Mouse (Mus musculus): ENCODE results near the gene Dpm3.
"Not testable (repeated sequence)": the region's sequence is repeated elsewhere in the genome, so short reads cannot be mapped to it uniquely, and the experiment has no call there.

The Dpm3 gene

DNA sequence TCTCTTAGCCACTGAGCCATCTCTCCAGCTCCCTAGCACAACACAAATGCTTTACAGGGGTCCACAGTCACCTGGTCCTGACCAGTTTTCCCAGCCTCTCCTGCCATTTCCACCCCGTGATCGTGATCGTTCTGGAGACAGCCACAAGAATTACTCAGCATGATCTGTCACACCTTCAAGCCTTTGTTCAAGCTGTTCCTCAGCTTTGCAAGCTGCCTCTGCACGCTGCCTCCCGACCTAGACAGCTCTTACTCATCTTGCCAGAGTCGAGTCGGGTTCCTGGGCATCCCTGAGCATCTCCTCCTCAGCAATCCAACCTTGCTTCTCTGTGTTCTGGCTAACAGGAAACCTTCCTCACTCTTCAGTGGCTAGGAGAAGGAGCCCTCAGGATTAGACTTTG is at the start of gene Dpm3:
Gene Dpm3 (plus strand): TSS at position 283 of the 400 bp plus-strand sequence.
- no peak for DNase-seq

DNA sequence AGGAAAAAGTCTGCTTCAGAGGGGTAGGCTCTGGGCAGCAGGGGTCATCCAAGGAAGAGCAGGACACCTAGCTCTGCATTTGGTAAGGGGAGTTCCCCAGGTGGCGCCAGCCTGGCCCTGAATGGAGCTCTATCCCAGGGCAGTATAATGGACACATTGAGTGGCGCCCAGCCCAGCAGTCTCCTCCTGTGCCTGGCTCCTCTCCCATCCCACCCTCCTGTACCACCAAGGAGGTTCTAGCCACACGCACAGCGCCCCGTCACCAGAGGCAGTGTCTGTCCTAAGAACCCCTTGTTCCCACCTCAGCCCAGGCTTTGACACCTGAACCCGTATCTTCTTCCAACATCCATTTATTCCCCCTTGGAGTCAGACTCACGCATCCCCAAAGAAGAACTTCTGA is 49.4 kb upstream of the Dpm3 start:
- no peak for DNase-seq

DNA sequence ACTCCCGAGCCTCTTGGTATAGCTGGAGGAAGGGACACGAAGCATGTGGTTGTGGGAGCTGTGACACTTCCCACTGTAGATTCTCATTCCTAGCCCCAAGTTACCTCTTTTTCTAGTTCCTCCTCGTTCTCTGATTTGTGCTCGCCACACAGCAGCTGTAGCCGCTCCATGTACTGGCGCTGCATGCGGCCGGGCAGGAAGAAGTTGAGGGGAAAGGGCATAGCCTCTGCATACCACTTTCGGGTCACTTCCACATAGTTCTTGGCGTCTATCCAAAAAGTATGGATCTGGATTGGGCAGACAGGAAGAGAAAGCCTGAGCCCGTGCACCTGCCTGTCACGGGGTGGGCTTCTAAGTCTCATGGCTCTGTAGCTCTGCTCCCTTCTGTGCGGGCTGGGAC is 49.0 kb upstream of the Dpm3 start:
- DNase-seq, result no peak

DNA sequence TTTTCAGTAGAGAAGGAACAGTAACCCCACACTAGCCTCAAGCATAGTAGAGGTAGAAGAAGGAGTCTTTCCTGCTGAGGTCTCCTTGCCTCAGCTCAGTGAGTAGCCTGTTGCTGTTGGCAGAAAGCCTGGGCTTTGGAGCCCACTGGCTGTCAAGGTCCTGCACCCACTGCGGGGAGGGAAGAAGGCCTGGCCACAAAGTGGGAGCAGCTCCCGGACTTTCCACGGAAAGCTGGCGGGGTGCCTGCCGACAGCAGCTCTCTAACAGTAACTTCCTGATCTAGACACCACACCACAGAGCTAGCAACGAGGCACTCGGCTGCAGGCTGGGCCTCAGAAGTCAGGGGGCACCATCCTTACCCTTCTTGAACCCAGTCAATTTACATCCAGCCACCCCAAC is 48.4 kb upstream of the Dpm3 start:
- DNase-seq, result no peak

DNA sequence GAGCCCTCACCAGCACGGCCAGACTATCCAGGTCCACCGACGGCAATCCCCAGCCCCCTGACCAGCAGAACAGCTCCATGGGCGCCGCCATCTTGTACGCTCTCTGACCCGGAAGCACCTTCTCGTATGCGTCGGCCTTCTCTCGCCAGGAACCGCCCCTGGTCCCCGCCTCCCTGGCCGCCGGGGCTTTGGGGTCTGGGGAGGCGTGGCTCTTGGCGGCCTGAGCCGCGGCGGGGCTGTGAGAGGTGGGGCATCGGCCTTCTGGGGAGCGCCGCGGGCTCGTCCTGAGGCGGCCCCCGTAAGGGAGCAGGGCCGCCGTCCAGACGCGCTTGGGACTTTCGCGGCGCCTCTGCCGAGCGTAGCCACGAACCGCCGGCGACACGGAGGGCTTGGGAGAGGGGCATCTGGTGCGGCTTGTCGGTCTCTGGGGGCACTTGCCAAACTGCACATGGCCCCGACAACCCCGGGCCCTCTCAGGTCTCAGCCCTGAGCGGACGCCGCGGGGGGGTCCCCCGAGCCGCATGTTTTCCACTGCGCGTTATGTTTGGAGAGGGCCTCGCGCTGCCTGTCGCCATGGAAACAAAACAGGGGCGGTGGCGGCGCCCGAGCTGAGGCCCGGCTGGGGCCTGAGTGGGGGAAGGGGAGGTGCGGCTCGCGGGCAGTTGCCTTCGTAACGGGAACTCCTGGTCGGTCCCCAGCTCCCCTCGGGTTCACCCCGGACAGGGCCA is 45.2 kb upstream of the Dpm3 start:
- DNase-seq, result peak; percentile 93

DNA sequence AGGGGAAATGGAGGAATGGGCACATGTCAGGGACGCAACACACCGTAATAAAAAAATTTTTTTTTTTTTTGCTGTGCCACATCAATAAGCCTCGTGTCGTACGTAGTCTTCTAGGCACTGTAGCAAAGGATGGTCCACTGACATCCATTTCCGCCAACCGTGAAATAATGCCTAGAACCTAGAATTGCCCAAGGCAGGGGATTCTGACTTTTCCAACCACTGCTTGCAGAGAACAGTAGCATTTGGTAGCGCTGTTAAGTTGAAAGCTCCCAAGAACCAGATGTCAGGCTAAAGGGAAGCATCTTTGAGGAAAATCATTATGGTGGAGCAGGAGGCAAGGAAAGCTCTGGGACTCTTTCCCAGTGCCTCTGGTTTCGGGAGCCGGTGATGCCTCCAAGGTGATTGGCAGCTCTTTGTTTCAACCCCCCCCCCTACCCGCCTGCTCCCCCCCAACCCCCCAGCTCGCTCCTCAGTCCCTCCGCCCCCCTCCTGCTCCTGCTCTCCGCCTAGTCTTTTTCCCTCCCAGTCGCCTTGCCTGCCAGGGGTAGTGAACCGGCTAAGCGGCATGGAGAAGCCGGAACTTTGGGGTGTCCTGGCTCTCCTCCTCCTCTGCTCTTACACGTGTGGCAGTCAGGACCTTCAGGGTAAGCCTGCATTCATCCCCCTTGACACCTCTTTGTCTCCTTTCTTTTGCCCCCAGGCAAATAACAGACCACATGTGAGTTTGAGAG is 44.3 kb upstream of the Dpm3 start, which contains the start of gene Thbs3:
Gene Thbs3 (plus strand): TSS at position 500 of the 731 bp plus-strand sequence.
- DNase-seq, result peak; percentile 37

DNA sequence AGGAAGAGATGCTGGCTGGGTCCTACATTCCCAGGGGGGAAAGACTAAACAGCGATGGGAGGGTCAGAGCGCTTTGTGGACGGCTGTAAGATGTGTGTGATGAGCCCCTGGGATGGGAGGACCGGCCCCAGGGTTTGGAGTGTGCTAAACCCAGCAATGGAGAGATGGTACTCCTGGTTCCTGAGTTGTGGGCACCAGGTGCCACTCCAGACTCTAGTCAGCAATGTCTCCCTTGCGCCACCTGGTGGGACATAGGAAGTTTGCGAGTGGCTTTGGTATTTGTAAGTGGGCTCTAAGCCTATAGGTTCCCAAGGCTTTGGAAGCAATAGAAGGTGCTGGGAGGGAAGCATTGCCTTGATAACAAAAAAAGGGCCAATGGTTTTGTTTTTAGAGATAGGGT is 43.3 kb upstream of the Dpm3 start:
- peak; percentile 86 for DNase-seq

DNA sequence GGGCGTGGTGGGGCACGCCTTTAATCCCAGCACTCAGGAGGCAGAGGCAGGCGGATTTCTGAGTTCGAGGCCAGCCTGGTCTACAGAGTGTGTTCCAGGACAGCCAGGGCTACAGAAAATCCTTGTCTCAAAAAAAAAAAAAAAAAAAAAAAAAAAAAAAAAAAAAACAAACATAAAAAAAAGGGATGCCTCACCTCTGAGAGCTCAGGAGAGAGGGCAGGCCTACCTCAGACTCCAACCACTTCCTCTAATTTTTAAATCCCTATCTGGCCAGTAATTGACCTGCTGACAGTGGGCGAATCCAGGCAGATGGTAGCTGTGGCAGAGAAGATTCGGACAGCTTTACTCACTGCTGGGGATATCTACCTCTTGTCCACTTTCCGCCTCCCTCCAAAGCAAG is 42.8 kb upstream of the Dpm3 start:
- DNase-seq, result not testable (repeated sequence)

DNA sequence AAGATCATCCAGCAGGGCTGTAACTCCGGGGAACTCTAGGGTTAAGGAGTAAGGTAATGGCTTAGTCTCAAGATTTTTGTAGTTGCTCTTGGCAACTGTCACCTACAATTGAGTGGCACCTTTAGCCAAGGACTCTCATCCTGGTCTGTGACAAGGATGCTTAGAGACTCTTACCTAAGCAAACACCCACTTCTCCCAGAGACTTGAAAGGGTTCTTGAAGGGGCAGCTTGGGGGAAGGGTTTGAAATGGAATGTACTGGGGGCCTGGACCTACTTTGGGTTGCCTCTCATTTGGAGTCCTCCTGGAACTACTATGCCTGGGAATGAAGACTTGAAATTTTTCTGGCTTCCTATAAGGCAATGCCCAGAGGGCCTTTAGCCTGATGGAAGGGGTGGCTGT is 40.9 kb upstream of the Dpm3 start:
- DNase-seq, result no peak

DNA sequence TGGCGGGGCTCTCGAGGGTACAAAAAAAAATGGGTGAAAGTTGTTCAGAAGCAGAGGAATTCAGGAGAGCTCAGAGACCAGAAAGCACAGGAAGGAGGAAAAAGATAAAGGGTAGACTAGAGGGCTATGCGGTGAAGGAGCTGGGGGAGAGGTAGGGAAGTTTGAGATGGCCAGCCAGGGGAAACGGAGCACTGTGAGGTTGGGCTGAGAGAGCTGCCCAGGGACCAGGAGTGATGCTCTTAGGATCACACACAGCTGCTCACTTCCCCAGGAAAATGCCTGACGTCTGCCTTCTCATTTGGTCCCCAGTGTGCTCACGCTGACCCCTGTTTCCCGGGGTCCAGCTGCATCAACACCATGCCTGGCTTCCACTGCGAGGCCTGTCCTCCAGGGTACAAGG is 39.6 kb upstream of the Dpm3 start:
- DNase-seq, result no peak

DNA sequence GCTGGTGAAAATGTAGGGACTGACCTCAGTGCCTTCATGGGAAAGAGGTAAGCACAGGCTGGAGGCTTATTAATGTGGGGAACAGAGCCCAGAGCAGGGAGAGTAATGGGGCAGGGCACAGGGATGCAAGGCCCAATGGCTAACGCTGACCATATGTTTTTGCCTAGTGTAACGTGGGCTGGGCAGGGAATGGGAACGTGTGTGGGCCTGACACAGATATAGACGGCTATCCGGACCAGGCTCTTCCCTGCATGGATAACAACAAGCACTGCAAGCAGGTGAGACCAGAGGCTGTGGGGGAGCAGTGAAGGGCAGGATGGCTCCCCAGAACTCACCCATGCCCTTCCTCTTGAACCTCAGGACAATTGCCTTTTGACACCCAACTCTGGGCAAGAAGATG is 38.0 kb upstream of the Dpm3 start:
- no peak for DNase-seq

DNA sequence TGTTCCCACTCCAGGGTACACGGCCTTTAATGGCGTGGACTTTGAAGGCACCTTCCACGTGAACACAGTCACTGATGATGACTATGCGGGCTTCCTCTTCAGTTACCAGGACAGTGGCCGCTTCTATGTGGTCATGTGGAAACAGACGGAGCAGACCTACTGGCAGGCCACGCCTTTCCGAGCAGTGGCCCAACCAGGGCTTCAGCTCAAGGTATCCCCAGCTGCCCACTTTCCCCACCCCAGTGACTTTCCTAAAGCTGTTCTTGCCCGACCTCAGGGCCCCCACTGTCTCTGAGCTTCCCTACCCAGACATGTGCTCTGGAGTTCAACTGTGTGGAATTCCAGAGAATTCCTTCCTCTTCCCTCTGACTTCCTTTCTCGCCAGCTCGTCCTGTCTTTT is 34.4 kb upstream of the Dpm3 start:
- DNase-seq, result no peak

DNA sequence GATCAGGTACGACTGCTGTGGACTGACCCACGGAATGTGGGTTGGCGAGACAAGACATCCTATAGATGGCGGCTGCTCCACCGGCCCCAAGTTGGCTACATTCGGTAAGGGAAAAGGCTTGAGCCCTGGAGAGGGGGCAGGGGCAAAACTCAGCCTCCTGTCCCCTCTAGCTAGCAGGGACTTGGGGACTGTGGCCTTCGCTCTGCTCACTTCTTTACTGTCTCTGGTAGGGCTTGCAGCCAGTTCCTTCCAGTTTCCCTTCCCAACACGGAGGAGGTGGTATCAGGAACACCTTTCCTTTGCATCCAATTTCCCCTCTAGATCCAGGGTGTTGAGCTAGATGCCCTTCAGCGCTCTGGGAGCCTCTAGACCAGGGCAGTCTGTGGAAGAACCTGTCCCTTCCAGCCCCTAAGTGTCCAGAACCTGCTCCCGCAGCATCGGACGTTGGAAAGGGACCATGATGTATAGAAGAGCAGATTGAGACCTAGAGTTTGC is 33.8 kb upstream of the Dpm3 start:
- DNase-seq, result no peak

DNA sequence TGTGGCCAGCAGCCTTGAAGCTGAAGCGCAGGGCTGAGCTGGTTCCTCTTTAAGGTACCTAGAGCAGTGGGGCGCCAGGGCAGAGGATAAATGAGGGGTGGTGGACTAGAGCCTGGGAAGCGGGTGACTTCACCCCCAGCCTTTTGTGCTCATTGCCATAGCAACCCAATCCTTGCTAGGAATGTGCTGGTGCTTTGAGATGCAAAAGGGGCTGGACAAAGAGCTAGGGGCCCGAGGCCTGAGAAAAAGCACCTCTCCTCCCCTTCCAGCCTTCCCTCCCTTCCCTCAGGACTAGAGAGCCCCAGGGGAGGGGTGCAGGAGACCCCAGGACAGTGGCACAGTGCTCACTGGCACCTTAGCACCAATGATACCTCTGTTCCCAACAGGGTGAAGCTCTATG is 33.2 kb upstream of the Dpm3 start:
- DNase-seq, result no peak

DNA sequence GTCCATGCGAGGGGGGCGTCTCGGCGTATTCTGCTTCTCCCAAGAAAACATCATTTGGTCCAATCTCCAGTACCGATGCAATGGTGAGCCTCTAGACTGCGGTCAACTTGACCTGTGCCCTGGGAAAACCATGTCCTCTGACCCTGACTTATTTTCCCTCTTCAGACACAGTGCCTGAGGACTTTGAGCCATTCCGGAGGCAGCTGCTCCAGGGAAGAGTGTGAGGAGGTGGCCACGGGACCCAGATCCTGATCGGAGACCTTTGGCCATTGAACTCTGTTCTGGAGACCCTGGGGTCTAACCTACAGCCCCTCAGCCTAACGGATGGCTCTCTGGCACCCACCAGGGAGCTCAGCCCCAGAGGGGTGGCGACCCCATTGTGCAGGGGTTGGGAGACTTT is 32.8 kb upstream of the Dpm3 start:
- DNase-seq, result no peak

DNA sequence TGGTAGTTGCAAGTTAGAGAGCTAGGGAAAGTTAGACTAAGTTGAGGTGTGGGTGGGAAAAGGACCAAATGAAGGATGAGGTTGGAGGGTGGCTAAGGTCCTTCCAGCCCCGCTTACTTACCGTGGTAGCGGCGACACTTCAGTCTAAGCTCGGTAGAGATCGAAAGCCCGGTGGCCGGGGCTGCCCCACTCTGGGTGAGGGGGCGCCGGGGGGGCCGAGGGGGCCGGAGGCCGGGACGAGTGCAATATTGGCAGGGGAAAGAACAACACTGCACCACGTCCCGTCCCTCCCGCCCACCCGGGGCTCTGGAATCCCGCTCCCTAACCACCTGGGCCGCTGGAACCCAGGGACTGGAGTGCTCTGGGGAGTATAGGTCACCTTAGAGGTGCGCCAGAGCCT is 32.3 kb upstream of the Dpm3 start, which contains the start of gene Mtx1:
Gene Mtx1 (minus strand): TSS at position 189 of the 400 bp plus-strand sequence.
- DNase-seq, result no peak

DNA sequence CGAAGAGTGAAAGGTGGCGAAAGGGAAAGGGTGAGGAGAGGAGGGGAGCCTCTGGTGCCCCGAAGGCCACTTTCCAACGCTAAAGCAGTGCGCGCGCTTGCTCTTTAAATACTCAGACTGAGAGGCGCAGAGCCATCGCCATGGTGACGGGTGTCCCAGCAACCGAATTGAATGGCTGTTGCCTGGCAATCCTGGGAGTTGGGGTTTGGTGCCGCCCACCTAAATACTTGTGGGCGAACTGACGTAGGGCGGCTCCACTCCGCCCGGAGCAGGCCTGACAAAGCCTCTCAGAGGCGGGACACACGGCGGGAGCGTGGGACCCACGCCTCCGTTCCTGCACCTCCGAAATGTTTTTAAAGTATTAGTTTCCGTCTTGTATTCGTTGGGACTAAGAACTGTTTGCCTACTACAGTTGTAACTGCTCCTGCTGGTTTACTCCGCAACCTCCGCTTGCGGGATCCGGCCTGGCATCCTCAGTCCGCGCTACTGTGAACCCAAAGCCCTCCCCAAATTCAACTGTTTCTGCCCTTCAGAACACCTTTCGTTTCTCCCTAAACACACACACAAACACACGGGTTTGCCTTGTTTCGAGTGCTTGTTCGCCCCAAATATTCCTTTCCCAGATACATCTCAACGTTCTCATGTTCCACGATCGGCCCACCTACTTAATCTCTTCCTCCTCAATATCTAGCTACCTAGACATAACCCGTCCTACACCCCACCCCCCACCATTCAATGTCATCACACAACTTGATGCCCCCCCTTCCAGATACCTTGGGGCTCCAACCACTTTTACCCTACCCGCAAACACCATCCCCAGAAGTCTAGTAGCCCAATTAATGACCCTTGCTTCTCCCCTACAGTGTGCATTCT is 31.6 kb upstream of the Dpm3 start:
- peak; percentile 70 for DNase-seq

DNA sequence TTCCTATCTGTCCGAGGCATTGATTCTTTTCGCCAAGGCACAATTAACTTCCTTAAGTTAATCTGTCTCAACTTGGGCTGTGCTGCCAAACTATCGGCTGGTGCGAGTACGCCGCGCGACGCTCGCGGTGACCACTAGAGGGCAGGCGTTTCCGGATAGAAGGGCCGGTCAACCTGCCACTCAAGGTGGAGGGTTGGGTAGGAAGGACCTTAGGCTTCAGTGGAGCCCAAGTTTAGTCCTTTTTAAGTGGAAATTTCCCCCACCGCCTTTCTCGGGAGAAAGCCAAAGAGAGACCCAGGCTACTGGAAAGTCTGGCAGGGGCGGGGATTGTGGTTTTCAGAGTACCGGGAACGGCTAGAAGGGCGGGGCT is 31.0 kb upstream of the Dpm3 start:
- DNase-seq, result peak; percentile 87

DNA sequence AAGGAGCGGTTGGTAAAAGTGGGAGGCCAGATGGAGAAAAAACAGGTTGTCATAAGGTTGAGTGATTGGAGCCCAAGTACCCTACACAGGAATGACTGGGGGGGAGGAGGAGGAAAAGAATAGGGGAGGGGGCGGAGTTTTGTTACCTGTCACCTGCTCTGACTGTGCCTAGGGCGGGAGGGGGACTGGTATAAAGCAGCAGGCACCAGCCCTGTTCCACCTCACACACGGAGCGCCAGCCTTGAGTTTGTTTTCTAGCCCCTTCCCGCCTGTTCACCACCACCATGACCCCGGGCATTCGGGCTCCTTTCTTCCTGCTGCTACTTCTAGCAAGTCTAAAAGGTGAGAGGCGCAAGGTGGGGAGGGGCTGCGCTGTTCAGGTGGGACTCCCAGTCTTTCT is 30.3 kb upstream of the Dpm3 start, which contains the start of gene Muc1:
Gene Muc1 (plus strand): TSS at position 222 of the 400 bp plus-strand sequence.
- DNase-seq, result no peak

DNA sequence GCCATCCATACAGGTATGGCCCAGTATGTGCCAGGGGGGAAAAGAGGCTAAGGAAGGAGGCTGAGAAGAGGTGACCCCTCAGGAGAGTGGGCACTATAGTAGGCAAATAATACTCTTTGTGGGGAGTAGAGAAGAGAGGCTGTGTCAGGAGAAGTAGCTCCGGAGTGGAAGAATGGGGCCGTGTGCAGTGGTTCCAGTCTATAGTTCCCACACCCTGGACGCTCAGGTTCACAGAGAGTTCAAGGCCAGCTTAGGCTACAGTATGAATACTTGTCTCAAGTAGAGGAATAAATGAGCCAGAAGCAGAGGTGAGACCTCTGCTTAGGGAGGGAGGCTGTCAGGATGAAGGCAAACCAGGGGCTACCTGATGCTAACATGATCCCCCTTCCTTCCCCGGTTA is 29.9 kb upstream of the Dpm3 start:
- DNase-seq, result no peak

DNA sequence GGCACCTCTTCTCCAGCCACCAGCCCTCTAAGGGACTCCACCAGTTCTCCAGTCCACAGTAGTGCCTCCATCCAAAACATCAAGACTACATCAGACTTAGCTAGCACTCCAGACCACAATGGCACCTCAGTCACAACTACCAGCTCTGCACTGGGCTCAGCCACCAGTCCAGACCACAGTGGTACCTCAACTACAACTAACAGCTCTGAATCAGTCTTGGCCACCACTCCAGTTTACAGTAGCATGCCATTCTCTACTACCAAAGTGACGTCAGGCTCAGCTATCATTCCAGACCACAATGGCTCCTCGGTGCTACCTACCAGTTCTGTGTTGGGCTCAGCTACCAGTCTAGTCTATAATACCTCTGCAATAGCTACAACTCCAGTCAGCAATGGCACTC is 28.6 kb upstream of the Dpm3 start:
- DNase-seq, result no peak

DNA sequence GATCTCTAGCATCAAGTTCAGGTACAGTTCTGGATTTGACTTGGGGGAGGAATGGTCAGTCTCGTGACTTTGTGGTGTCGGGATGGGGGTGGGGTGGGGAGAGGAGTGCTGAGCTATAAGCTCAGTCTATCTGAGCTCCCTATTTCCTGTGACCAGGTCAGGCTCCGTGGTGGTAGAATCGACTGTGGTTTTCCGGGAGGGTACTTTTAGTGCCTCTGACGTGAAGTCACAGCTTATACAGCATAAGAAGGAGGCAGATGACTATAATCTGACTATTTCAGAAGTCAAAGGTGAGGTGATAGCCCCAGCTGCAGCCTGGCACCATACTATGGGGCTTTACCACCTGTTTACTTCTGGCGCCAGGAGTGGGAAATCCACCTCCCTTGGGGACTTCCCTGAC is 27.8 kb upstream of the Dpm3 start:
- no peak for DNase-seq

DNA sequence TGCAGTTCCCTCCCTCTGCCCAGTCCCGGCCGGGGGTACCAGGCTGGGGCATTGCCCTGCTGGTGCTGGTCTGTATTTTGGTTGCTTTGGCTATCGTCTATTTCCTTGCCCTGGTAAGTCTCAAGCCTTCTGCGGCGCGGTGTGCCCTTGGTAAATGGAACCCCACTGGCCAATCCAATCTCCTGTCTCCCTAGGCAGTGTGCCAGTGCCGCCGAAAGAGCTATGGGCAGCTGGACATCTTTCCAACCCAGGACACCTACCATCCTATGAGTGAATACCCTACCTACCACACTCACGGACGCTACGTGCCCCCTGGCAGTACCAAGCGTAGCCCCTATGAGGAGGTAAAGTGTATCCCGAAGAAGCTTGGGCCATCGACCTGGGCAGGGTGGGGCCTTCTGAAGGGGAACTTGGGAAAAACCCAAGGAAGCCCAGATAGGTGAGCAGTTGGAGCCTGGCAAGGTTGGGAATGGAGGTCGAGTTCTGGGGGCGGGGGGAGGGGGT is 27.3 kb upstream of the Dpm3 start:
- DNase-seq, result no peak

Data from liver (tissue).